In the genomic region with DNA sequence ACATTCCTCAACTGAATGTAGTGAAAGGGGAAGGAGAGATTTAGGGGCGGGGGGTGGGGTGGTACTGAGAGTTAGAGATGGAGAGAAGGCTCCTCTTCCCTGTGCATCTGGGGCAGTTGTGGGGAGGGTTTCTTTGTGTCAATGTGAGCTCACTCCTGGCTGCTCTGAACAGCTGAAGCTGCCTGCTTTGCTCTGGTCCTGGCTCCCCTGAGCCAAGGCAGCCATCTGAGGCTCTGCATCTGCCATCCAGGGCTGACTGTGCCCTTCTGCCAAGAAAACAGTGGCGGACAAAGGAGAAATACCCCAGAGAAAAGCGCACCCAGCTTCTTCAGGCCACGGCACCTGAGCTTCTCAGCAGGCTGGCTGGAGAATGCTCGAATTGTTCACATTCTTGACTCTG, we compare ENCODE assay signal across 11 mouse cellular contexts.
DNase-seq lines count a peak whose midpoint lies in the region; ATAC-seq and TF ChIP-seq lines count a peak whose summit lies in the region.
"Had no signal": no experiment of that assay in that cellular context is flagged by ENCODE, and none has a peak within 500 bp of the region (broad histone marks: within the 10 kb centered on the region; RNA-seq: fewer than 3 reads in every experiment).

No protein-coding gene starts in this region.

- no peaks in the 10 kb centered on the region for H3K36me3 ChIP-seq in heart, embryonic 14.5 days (ENCODE audit: control insufficient read depth, insufficient read depth, low read length)
- H3K36me3 ChIP-seq in ES-E14 (ENCODE audit: control insufficient read depth, insufficient read depth, low read length, poor library complexity, severe bottlenecking), result no peaks in the 10 kb centered on the region
- no peaks in the 10 kb centered on the region for H3K36me3 ChIP-seq in forebrain, embryonic 14.5 days (ENCODE audit: control insufficient read depth, insufficient read depth, low read length)
- no peaks in the 10 kb centered on the region for H3K36me3 ChIP-seq in limb, embryonic 15.5 days
- H3K36me3 ChIP-seq: liver, embryonic 12.5 days had no signal

- no peaks in the 10 kb centered on the region for H3K9me3 ChIP-seq in heart, embryonic 14.5 days (ENCODE audit: control insufficient read depth, low read length)
- H3K9me3 ChIP-seq in ES-E14 (ENCODE audit: control insufficient read depth, insufficient read depth, low read depth, low read length), result no peaks in the 10 kb centered on the region
- no peaks in the 10 kb centered on the region for H3K9me3 ChIP-seq in forebrain, embryonic 14.5 days (replicated peaks; ENCODE audit: control insufficient read depth, low read length)
- H3K9me3 ChIP-seq in limb, embryonic 15.5 days, result no peaks in the 10 kb centered on the region
- H3K9me3 ChIP-seq: liver, embryonic 12.5 days had no signal

- no peak for DNase-seq in heart, adult 18-20 months
- DNase-seq in ES-E14 (ENCODE audit: low read depth, low spot score), result no peak
- peak; percentile 30 for DNase-seq in forebrain, embryonic 14.5 days (ENCODE audit: low spot score)
- DNase-seq in spleen, adult 12 weeks (ENCODE audit: low spot score), result no peak
- DNase-seq in right cerebral cortex, postnatal 10 days (ENCODE audit: low spot score in 2 of 2), result no peak
- no peak for DNase-seq in right cerebral cortex, adult 18-20 months

- WGBS in heart, embryonic 14.5 days, result 64% methylated on average over 5 of the region's 5 CpGs
- 70% methylated on average over 5 of the region's 5 CpGs for WGBS in forebrain, embryonic 14.5 days
- WGBS in limb, embryonic 15.5 days, result 66% methylated on average over 5 of the region's 5 CpGs

- no peak overlapping the region for H3K27ac ChIP-seq in heart, embryonic 14.5 days (replicated peaks in 1 of 2; ENCODE audit: control insufficient read depth in 1 of 2, insufficient read depth in 1 of 2, low read depth in 2 of 2, low read length in 2 of 2)
- H3K27ac ChIP-seq in ES-E14 (ENCODE audit: insufficient read depth, low read depth, low read length, poor library complexity, severe bottlenecking), result no peak overlapping the region
- H3K27ac ChIP-seq in forebrain, embryonic 14.5 days (ENCODE audit: low read depth, low read length), result no peak overlapping the region
- no peak overlapping the region for H3K27ac ChIP-seq in limb, embryonic 15.5 days
- H3K27ac ChIP-seq: liver, embryonic 12.5 days had no signal

- no peak overlapping the region; the same call in 1 of the 2 replicates for H3K9ac ChIP-seq in heart, embryonic 14.5 days (ENCODE audit: low read length)
- 0 out of 2 replicates have a peak overlapping the region, but pooled peaks have one; percentile 11 for H3K9ac ChIP-seq in ES-E14 (ENCODE audit: insufficient read depth, low read depth, low read length, poor library complexity, severe bottlenecking)
- H3K9ac ChIP-seq in forebrain, embryonic 14.5 days (ENCODE audit: low read length), result no peak overlapping the region
- H3K9ac ChIP-seq in limb, embryonic 15.5 days, result no peak overlapping the region
- H3K9ac ChIP-seq: liver, embryonic 12.5 days had no signal

- no peaks in the 10 kb centered on the region for H3K4me1 ChIP-seq in heart, embryonic 14.5 days (ENCODE audit: control insufficient read depth in 2 of 2, insufficient read depth in 2 of 2, low read length in 2 of 2)
- H3K4me1 ChIP-seq in ES-E14 (ENCODE audit: control insufficient read depth in 2 of 2, insufficient read depth in 2 of 2, low read length in 2 of 2, poor library complexity in 1 of 2), result no peaks in the 10 kb centered on the region; a peak in 1 of 4 replicates
- 0 out of 2 replicates have a peak, but pooled peaks cover 5% of the 10 kb centered on the region for H3K4me1 ChIP-seq in forebrain, embryonic 14.5 days (ENCODE audit: control insufficient read depth, insufficient read depth, low read length)
- peaks cover 12% of the 10 kb centered on the region; the same call in 1 of the 2 replicates for H3K4me1 ChIP-seq in limb, embryonic 15.5 days
- H3K4me1 ChIP-seq: liver, embryonic 12.5 days had no signal

- ATAC-seq in heart, embryonic 14.5 days (ENCODE audit: insufficient number of reproducible peaks, insufficient read depth, low FRiP score, low read depth), result no peak
- no peak; the same call in 1 of the 2 replicates for ATAC-seq in forebrain, embryonic 14.5 days
- ATAC-seq in limb, embryonic 15.5 days (ENCODE audit: insufficient number of reproducible peaks, low FRiP score, low TSS enrichment, low read depth), result no peak
- ATAC-seq: CD4-positive, CD25-positive, alpha-beta regulatory T cell, adult 4 months; inflammation-experienced regulatory T-cells, adult 6 months; liver, embryonic 12.5 days had no signal

- in situ Hi-C loops in ES-E14 (cut with MboI; ENCODE audit: low sequenced_read_pairs in 2 of 2, unreplicated experiment in 2 of 2), result no loop called here

- peaks cover 9% of the 10 kb centered on the region; the same call in 1 of the 2 replicates for H3K27me3 ChIP-seq in heart, embryonic 14.5 days (ENCODE audit: control insufficient read depth, insufficient read depth, low read length)
- H3K27me3 ChIP-seq in forebrain, embryonic 14.5 days (replicated peaks; ENCODE audit: control insufficient read depth, insufficient read depth, low read length), result no peaks in the 10 kb centered on the region
- peaks cover 10% of the 10 kb centered on the region; the same call in 1 of the 2 replicates for H3K27me3 ChIP-seq in limb, embryonic 15.5 days

- H3K4me3 ChIP-seq in heart, embryonic 14.5 days (ENCODE audit: control insufficient read depth in 1 of 2, insufficient read depth in 1 of 2, low read depth in 1 of 2, low read length in 2 of 2), result 0 out of 4 replicates have a peak overlapping the region, but pooled peaks of 1 of the 2 experiments have one; percentile 33
- peak overlapping the region in 1 of 2 experiments; percentile 21; a peak in 1 of 4 replicates for H3K4me3 ChIP-seq in ES-E14 (ENCODE audit: insufficient read depth in 1 of 2, low read depth in 1 of 2, low read length in 2 of 2, poor library complexity in 1 of 2, severe bottlenecking in 1 of 2)
- no peak overlapping the region for H3K4me3 ChIP-seq in forebrain, embryonic 14.5 days (ENCODE audit: low read depth, low read length)
- no peak overlapping the region for H3K4me3 ChIP-seq in limb, embryonic 15.5 days
- H3K4me3 ChIP-seq: liver, embryonic 12.5 days had no signal

- peak overlapping the region; percentile 61 for H3K4me2 ChIP-seq in heart, embryonic 14.5 days (ENCODE audit: low read length)
- H3K4me2 ChIP-seq in forebrain, embryonic 14.5 days (ENCODE audit: low read length), result peak overlapping the region; percentile 32; the same call in 1 of the 2 replicates
- H3K4me2 ChIP-seq in limb, embryonic 15.5 days, result peak overlapping the region; percentile 39

TF ChIP-seq in ES-E14, 5 proteins besides CTCF, POLR2A, EP300 and RAD21:
- TF ChIP-seq MAFK (IDR thresholded peaks at IDR 0.05; ENCODE audit: insufficient read depth, low read depth, low read length) (no peak), HCFC1 (IDR thresholded peaks at IDR 0.05; ENCODE audit: borderline replicate concordance, insufficient read depth, low read length) (no peak), CHD2 (IDR thresholded peaks at IDR 0.05; ENCODE audit: low read depth, low read length) (no peak), ZC3H11A (IDR thresholded peaks at IDR 0.05; ENCODE audit: borderline replicate concordance, low read depth, low read length) (no peak), ZNF384 (IDR thresholded peaks at IDR 0.05; ENCODE audit: low read depth, low read length) (no peak)
